Mouse (Mus musculus): ENCODE data around the gene Ubxn6. TPM values are rescaled to one million over a fixed set of nuclear protein-coding genes. Genes with fewer than 3 reads are reported as not detected.
"Not testable (repeated sequence)": the region's sequence is repeated elsewhere in the genome, so short reads cannot be mapped to it uniquely, and the experiment has no call there.

Gene Ubxn6
- polyA plus RNA-seq, 1 experiment from 2014 or later = 60.4 TPM

DNA sequence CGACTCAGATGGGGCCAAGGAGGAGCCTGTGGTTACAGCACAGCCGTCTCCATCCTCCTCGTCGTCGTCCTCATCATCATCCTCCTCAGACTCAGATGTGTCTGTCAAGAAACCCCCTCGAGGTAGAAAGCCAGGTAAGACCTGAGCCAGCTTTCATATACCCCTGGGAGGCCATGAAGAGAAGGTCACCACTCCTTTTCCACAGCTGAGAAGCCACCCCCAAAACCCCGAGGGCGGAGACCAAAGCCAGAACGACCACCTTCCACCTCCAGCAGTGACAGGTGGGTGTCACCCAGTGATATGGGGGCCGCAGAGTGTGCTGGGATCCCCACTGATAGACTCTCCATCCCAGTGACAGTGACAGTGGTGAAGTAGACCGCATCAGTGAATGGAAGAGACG lies 22.1 kb upstream of the Ubxn6 start:
- WGBS = 92% methylated on average over 12 of the region's 12 CpGs
- Histone ChIP-seq H3K27ac (ENCODE audit: low read length) (no peak overlapping the region), H3K36me3 (ENCODE audit: insufficient read depth, low read length) (peaks cover 42% of the 10 kb centered on the region), H3K27me3 (replicated peaks; ENCODE audit: insufficient read depth, low read length) (no peaks in the 10 kb centered on the region), H3K9ac (replicated peaks; ENCODE audit: low read depth) (no peak overlapping the region), H3K4me3 (ENCODE audit: low read depth, low read length) (no peak overlapping the region), H3K9me3 (ENCODE audit: low read length) (no peaks in the 10 kb centered on the region), H3K4me1 (ENCODE audit: insufficient read depth, low read depth, low read length) (no peaks in the 10 kb centered on the region), H3K4me2 (replicated peaks; ENCODE audit: low read depth, low read length) (no peak overlapping the region)
- TF ChIP-seq CTCF (IDR thresholded peaks at IDR 0.05) = no peak
- no peak for TF ChIP-seq EP300 (IDR thresholded peaks at IDR 0.05)
- ATAC-seq (no peak), DNase-seq (ENCODE audit: low spot score) (no peak)

- H3K36me3 ChIP-seq (ENCODE audit: insufficient read depth, low read length) = peaks cover 22% of the 10 kb centered on the region; the same call in 1 of the 2 replicates
- H3K9me3 ChIP-seq (ENCODE audit: low read length) = no peaks in the 10 kb centered on the region
- 95% methylated on average over 1 of the region's 1 CpGs for WGBS
- no peaks in the 10 kb centered on the region for H3K4me1 ChIP-seq (ENCODE audit: insufficient read depth, low read depth, low read length)
- no peak overlapping the region for H3K4me2 ChIP-seq (replicated peaks; ENCODE audit: low read depth, low read length)
- no peak for DNase-seq (ENCODE audit: low spot score)
- no peak overlapping the region for H3K4me3 ChIP-seq (ENCODE audit: low read depth, low read length)
- ATAC-seq = no peak
- H3K27me3 ChIP-seq (replicated peaks; ENCODE audit: insufficient read depth, low read length) = no peaks in the 10 kb centered on the region
- no peak overlapping the region for H3K27ac ChIP-seq (ENCODE audit: low read length)
- no peak overlapping the region for H3K9ac ChIP-seq (replicated peaks; ENCODE audit: low read depth)
- TF ChIP-seq EP300 (IDR thresholded peaks at IDR 0.05) (no peak), CTCF (IDR thresholded peaks at IDR 0.05) (no peak)
Observed at GRCm38 (mm10) chr17:56092794-56093193, 18.0 kb upstream of the Ubxn6 start.

GRCm38 (mm10) chr17:56092312-56092711 lies 17.5 kb upstream of the Ubxn6 start:
- 92% methylated on average over 1 of the region's 1 CpGs for WGBS
- ATAC-seq (no peak), DNase-seq (ENCODE audit: low spot score) (no peak)
- no peak overlapping the region for H3K4me2 ChIP-seq (replicated peaks; ENCODE audit: low read depth, low read length)
- H3K4me1 ChIP-seq (ENCODE audit: insufficient read depth, low read depth, low read length) = no peaks in the 10 kb centered on the region
- peaks cover 17% of the 10 kb centered on the region; the same call in 1 of the 2 replicates for H3K36me3 ChIP-seq (ENCODE audit: insufficient read depth, low read length)
- H3K4me3 ChIP-seq (ENCODE audit: low read depth, low read length) = no peak overlapping the region
- H3K9me3 ChIP-seq (ENCODE audit: low read length) = no peaks in the 10 kb centered on the region
- H3K9ac ChIP-seq (replicated peaks; ENCODE audit: low read depth) = no peak overlapping the region
- no peak for TF ChIP-seq CTCF (IDR thresholded peaks at IDR 0.05)
- no peak for TF ChIP-seq EP300 (IDR thresholded peaks at IDR 0.05)
- no peaks in the 10 kb centered on the region for H3K27me3 ChIP-seq (replicated peaks; ENCODE audit: insufficient read depth, low read length)
- H3K27ac ChIP-seq (ENCODE audit: low read length) = no peak overlapping the region

DNA sequence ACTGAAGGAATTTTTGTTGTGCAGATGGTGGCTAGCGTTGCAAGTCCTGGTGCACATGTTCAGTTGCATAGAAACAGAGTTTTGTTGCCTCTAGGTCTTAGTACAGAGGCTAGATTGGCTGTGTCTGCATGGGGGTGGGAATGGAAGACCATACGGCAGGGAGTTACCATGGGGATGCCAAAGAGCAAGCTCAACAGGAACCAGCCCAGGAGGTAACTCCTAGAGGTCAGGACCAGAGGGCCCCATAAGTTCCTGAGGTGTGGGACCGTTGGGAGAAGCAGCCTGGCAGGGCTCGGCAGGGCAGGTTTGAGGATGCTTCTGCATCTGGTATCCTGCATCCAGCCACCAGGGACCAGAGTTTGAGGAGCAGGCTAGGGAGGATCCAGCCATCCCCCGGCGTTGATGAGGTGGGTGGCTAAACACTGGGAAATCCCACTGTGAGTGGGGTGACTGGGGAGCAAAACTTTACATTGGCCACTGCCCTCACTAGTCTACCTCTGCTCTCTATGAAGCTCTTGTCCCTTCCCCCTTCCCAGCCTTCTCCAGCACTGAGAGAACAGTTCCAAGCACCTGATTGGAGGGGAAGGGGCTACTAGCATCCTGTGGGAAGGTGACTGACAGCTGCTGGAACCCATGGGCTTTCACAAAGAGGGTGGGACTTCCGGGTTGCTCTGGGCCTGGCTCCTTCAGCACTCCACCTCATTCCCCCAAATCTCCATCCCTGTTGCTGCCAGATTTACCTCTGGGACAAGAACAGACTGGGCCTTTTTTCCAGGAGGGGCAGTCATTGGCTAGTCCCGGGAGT lies 6.2 kb upstream of the Ubxn6 start:
- H3K27ac ChIP-seq (ENCODE audit: low read length) = no peak overlapping the region
- no peak for ATAC-seq

DNA sequence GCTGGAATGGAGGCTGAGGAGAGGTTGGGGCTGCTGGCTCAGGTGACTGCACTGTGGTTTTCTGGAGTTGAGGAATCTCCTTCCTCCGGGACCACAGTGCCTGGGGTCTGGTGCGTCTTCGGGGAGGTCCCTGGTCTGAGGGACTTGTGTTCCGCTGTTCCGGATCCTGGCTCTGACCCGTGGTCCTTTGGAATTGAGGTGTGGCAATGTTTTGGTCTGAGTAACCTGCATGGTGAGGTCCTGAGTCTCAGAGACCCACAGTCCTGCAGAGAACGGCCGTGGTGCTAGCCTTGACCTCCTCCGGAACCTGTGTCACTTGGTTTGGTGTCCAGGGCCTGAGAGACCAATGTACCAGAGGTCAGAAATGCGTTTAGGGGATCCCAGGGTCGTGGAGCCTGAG lies 5.1 kb upstream of the Ubxn6 start:
- peak; percentile 56 for DNase-seq (ENCODE audit: low spot score)
- no peak for TF ChIP-seq EP300 (IDR thresholded peaks at IDR 0.05)
- no peak for TF ChIP-seq CTCF (IDR thresholded peaks at IDR 0.05)
- 1% methylated on average over 10 of the region's 11 CpGs for WGBS

More for the DNA sequence above, 6.2 kb upstream of the Ubxn6 start:
- Histone ChIP-seq H3K4me3 (ENCODE audit: low read depth, low read length) (no peak overlapping the region), H3K4me1 (ENCODE audit: insufficient read depth, low read depth, low read length) (peaks cover 15% of the 10 kb centered on the region; the same call in 1 of the 2 replicates), H3K9ac (replicated peaks; ENCODE audit: low read depth) (no peak overlapping the region; the same call in 1 of the 2 replicates), H3K4me2 (replicated peaks; ENCODE audit: low read depth, low read length) (peak overlapping the region; percentile 90), H3K27me3 (replicated peaks; ENCODE audit: insufficient read depth, low read length) (no peaks in the 10 kb centered on the region), H3K36me3 (ENCODE audit: insufficient read depth, low read length) (peaks cover 7% of the 10 kb centered on the region; the same call in 1 of the 2 replicates), H3K9me3 (ENCODE audit: low read length) (no peaks in the 10 kb centered on the region)
- WGBS = 9% methylated on average over 8 of the region's 8 CpGs
- peak; percentile 72 for DNase-seq (ENCODE audit: low spot score)
- TF ChIP-seq EP300 (IDR thresholded peaks at IDR 0.05) (no peak), CTCF (IDR thresholded peaks at IDR 0.05) (no peak)

GRCm38 (mm10) chr17:56078880-56079795 lies 4.3 kb upstream of the Ubxn6 start, which contains the start of gene Hdgfl2:
TSS of gene Hdgfl2 (plus strand) at chr17:56079634.
- TF ChIP-seq CTCF (IDR thresholded peaks at IDR 0.05) = no peak
- TF ChIP-seq EP300 (IDR thresholded peaks at IDR 0.05) = peak; percentile 64
- ATAC-seq = peak; percentile 91
- WGBS = under 1% methylated on average over 61 of the region's 61 CpGs

More for the DNA sequence above, 5.1 kb upstream of the Ubxn6 start:
- ATAC-seq = no peak
- Histone ChIP-seq H3K27me3 (replicated peaks; ENCODE audit: insufficient read depth, low read length) (no peaks in the 10 kb centered on the region), H3K4me2 (replicated peaks; ENCODE audit: low read depth, low read length) (peak overlapping the region; percentile 90), H3K9ac (replicated peaks; ENCODE audit: low read depth) (peak overlapping the region; percentile 84), H3K4me3 (ENCODE audit: low read depth, low read length) (peak overlapping the region; percentile 83), H3K27ac (ENCODE audit: low read length) (peak overlapping the region; percentile 84), H3K36me3 (ENCODE audit: insufficient read depth, low read length) (peaks cover 7% of the 10 kb centered on the region; the same call in 1 of the 2 replicates), H3K4me1 (ENCODE audit: insufficient read depth, low read depth, low read length) (peaks cover 21% of the 10 kb centered on the region; the same call in 1 of the 2 replicates), H3K9me3 (ENCODE audit: low read length) (no peaks in the 10 kb centered on the region)

GRCm38 (mm10) chr17:56078361-56078760 lies 3.5 kb upstream of the Ubxn6 start:
- not testable (repeated sequence) for H3K4me3 ChIP-seq (ENCODE audit: low read depth, low read length); H3K36me3 ChIP-seq (ENCODE audit: insufficient read depth, low read length); H3K4me2 ChIP-seq (replicated peaks; ENCODE audit: low read depth, low read length); H3K9ac ChIP-seq (replicated peaks; ENCODE audit: low read depth); H3K27me3 ChIP-seq (replicated peaks; ENCODE audit: insufficient read depth, low read length); ATAC-seq; H3K9me3 ChIP-seq (ENCODE audit: low read length)
- peaks cover 27% of the 10 kb centered on the region; the same call in 1 of the 2 replicates for H3K4me1 ChIP-seq (ENCODE audit: insufficient read depth, low read depth, low read length)
- H3K27ac ChIP-seq (ENCODE audit: low read length) = peak overlapping the region; percentile 71; the same call in 1 of the 2 replicates
- peak; percentile 22 for DNase-seq (ENCODE audit: low spot score)
- WGBS = 66% methylated on average over 9 of the region's 9 CpGs

More at GRCm38 (mm10) chr17:56078880-56079795, 4.3 kb upstream of the Ubxn6 start, which contains the start of gene Hdgfl2:
- Histone ChIP-seq H3K4me3 (ENCODE audit: low read depth, low read length) (peak within 1 kb of the TSS; percentile 83), H3K27ac (ENCODE audit: low read length) (peak within 1 kb of the TSS; percentile 84), H3K4me1 (ENCODE audit: insufficient read depth, low read depth, low read length) (peaks cover 24% of the 10 kb centered on the region; the same call in 1 of the 2 replicates), H3K27me3 (replicated peaks; ENCODE audit: insufficient read depth, low read length) (no peaks in the 10 kb centered on the region), H3K9ac (replicated peaks; ENCODE audit: low read depth) (peak within 1 kb of the TSS; percentile 84), H3K36me3 (ENCODE audit: insufficient read depth, low read length) (peaks cover 3% of the 10 kb centered on the region; the same call in 1 of the 2 replicates), H3K4me2 (replicated peaks; ENCODE audit: low read depth, low read length) (peak within 1 kb of the TSS; percentile 90), H3K9me3 (ENCODE audit: low read length) (no peaks in the 10 kb centered on the region)
- peak; percentile 100 for DNase-seq (ENCODE audit: low spot score)

All from lung, postnatal 0 days (tissue).